Mouse (Mus musculus) adrenal gland, postnatal 4 days (tissue): ENCODE data around the gene Clpb. TPM values are rescaled to one million over a fixed set of nuclear protein-coding genes. Genes with fewer than 3 reads are reported as not detected.

ENCODE experiments used
- DNase-seq, 2 experiments: peaks; one replicate each; pipeline ENCODE4 v3.0.0; 2021 to 2022; ENCODE audit warnings: low spot score in 2 of 2, mixed read lengths in 2 of 2
- total RNA-seq, 2 experiments: library from RNA; stranded (reverse); gene quantifications; 2 replicates each; pipeline ENCODE4 v1.2.3; 2021

Clpb gene
- total RNA-seq, 2 experiments from 2014 or later = 47.3 to 51.0 TPM

GRCm38 (mm10) chr7:101844186-101844585 lies 180.8 kb downstream of the Clpb start:
- DNase-seq = no peak

Other genes with a start within 250 kb of the Clpb start
- 100 to 1,000 TPM; 105 to 129 TPM for gene Pde2a, start 241.9 kb upstream of the Clpb start, total RNA-seq
- under 1 TPM in 1 of 2 experiments, not detected in 1; 0.11 TPM for gene Art2b, start 78.0 kb upstream of the Clpb start, total RNA-seq
- gene Phox2a, start 154.7 kb downstream of the Clpb start, total RNA-seq = 10 to 100 TPM; 56.2 to 66.9 TPM
- 100 to 1,000 TPM in 1 of 2 experiments, 10 to 100 TPM in 1; 89.5 to 100 TPM for gene Inppl1, start 174.6 kb downstream of the Clpb start, total RNA-seq
- gene Folr2, start 193.6 kb downstream of the Clpb start, total RNA-seq = 1 to 10 TPM; 2.8 to 3.0 TPM
- 10 to 100 TPM; 34.3 to 35.5 TPM for gene Anapc15, start 200.1 kb downstream of the Clpb start, total RNA-seq
- gene Folr1, start 207.2 kb downstream of the Clpb start, total RNA-seq = 10 to 100 TPM in 1 of 2 experiments, 1 to 10 TPM in 1; 1.9 to 29.1 TPM
- 100 to 1,000 TPM; 101 to 116 TPM for gene Lamtor1, start 242.3 kb downstream of the Clpb start, total RNA-seq
- gene Tomt, start 242.7 kb downstream of the Clpb start, total RNA-seq = not detected